Mouse (Mus musculus) urinary bladder, postnatal 36 days (tissue): ENCODE measurements around the gene Abcf2.

Experiments
- DNase-seq, 2 experiments: peaks; one replicate each; pipeline ENCODE4 v3.0.0; 2022; ENCODE audit warnings: low spot score in 2 of 2, mixed read lengths in 1 of 2

The Abcf2 gene

DNA sequence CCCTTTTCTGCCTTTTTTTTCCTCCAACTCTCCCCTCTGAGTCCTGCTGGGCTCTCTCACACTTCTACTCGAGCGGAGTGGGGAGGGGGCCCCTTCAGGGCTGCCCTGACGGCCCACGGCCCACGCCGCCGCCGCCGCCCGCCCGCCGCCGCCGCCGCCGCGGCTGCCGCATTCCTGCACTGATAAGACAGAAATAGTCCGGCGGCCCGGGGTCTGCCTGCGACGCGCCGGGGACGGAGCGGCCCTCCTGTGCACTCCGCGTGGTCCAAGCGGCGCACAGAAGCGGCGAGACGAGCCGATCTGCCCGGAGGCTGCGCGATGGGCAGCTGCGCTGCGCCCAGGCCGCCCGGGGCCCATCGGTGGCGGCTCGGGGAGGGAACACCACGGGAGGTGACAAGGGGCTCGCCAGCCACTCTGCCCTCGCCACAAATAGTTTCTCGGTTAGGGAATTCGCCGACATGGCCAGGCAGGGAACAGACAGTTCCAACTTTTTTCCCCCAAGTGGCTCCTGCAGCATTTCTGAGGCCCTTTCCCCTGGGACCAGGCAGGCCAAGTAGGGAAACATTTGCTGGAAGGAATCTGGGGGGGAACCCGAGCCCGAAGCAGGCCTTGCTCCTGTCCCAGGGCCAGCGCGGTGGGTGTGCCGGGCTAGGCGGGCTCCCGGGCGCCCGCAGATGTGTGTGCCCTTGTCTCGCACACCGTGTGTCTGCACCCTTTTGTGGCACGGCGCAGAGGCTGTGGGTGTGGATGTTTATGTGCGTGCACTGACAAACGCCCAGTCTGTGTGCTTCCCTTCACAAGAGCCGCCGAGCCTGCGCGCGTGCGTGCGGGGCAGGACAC, 24.9 kb upstream of the Abcf2 start:
- DNase-seq = peak; percentile 64 to 69

- no peak for DNase-seq
Measured at GRCm38 (mm10) chr5:24601071-24601835, 24.0 kb upstream of the Abcf2 start.

GRCm38 (mm10) chr5:24600236-24600635, 23.0 kb upstream of the Abcf2 start:
- no peak for DNase-seq

GRCm38 (mm10) chr5:24599137-24599536, 21.9 kb upstream of the Abcf2 start:
- DNase-seq = no peak

- DNase-seq = peak in 1 of 2 experiments; percentile 55
Measured at GRCm38 (mm10) chr5:24598570-24599006, 21.3 kb upstream of the Abcf2 start.

- no peak for DNase-seq
Measured at GRCm38 (mm10) chr5:24597901-24598569, 20.8 kb upstream of the Abcf2 start.

DNA sequence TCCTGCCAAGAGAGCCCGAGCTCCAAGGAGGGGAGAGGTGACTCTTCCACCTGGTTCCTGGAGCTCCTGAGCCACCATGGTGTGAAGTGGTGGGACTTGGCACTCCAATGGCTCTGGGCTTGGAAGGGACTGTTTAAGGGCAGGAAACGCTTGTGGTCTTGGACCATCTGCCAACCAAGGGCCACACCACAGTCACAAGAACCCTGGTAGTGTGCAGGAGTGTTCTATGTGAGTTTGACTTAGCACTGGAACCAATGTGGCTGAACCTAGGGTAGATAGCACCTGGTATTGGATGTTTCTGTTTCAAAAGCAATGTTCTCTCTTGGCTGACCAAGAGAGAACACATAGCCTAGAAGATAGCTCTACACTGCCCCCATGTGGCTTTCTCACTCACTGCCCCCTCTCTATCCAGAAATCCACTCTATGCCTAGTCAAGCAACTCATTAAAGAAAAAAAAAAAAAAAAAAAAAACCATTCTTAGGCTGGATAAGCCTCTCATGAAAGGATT, 20.0 kb upstream of the Abcf2 start:
- DNase-seq = peak; percentile 58 to 73

GRCm38 (mm10) chr5:24596519-24597171, 19.4 kb upstream of the Abcf2 start:
- no peak for DNase-seq

DNA sequence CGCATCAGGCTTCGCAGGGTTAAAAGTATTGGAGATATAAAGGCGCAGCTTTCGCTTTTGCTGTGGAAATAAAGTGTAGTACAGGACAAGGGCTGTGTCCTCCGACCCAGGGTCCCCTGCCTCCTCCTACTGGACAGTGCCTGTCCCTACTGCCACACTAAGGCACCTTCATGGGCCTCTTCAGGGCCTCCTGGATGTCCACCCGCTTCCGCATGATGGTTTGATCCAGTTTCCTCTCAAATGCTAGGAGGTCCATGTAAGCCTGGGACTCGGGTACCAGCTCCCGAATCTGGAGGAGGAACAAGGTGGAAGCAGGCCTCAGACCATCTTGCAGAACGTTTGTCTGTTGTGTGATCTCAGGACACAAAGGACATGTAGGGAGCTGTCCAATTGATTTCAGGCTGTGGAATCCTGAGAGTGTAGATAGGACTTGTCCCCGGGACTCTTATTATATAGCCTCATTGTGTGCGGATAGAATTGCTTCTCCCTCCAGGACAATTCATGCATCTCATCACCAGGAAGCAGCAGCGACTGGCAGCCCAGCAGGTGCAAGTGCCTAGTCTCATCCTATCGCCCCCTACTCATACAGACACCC, 18.6 kb upstream of the Abcf2 start:
- no peak for DNase-seq

DNA sequence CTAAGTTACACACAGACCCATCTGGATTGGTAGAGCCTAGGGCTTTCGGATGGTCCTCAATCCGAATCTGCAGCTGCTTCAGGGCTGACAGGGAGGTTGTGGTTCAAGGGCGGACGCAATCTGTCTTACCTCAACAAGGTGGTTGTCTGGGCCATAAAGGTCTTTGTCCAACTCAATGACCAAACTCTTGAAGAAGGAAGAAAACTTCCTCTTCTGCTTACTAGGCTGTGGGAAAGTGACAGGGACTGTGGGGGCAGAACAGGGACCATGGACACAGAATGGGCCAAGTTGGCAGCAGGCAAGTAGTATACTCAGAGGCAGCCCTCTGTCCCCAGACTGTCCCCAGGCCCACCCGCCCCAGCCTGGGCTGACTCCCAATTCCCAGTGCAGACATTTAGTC, 18.0 kb upstream of the Abcf2 start:
- no peak for DNase-seq

- DNase-seq = no peak
Measured at GRCm38 (mm10) chr5:24594346-24594745, 17.1 kb upstream of the Abcf2 start.

DNA sequence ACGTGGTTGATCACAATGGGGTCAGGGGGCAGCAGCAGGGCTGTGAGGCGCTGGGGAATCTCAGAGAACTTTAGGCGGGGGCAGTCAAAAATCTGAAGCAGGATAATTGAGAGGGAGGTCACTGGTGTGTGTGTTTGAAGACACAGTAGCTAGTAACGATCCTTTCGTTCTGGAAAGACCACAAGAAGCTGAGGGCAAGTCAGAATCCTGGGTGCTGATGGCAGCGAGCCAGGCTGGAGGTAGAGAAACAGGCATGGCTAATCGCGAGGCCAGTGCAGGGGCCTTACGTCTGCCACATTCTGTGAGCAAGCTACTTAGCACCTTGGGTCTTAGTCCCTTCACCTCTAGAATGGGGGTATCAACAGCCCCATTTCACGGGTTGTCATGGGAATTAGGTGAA, 16.7 kb upstream of the Abcf2 start:
- DNase-seq = no peak

DNA sequence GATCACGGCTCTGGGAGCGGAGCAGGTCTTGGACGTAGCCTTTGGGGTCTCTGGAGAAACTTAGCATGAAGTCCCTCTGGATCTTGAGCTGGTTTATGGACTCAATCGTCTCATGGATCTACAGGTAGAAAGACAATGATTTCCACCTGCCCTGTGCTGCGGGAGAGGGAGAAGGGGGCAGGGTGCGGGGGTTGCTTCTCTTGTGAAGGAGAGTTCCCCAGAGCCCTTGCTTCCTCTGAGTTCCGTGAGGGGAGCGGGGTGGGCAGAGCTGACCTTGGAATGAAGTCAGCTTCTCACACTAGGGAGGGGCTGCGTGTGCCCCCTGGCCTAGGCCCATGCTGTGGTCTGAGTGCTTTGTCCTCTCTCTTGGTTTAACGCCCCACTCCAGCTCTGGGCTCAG, 16.0 kb upstream of the Abcf2 start:
- no peak for DNase-seq

- no peak for DNase-seq
Measured at GRCm38 (mm10) chr5:24592471-24593160, 15.3 kb upstream of the Abcf2 start.

DNA sequence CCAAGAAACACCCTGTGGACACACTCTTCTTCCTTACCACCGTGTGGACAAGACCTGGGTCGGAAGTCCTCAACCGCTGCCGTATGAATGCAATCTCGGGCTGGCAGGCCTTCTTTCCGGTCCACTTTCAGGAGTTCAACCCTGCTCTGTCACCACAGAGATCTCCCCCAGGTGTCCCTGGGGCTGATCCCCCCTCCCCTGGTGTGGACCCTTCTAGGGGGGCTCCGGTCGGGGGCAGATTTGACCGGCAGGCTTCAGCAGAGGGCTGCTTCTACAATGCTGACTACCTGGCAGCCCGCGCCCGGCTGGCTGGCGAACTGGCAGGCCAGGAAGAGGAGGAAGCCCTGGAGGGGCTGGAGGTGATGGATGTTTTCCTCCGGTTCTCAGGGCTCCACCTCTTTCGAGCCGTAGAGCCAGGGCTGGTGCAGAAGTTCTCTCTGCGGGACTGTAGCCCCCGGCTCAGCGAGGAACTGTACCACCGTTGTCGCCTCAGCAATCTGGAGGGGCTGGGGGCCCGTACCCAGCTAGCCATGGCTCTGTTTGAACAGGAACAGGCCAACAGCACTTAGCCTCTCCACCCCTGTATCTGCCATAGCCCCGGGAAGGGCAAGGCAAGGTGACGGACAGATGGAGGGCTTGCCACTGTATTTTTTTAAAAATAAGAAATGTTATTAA, 14.7 kb upstream of the Abcf2 start:
- no peak for DNase-seq

GRCm38 (mm10) chr5:24591268-24591721, 14.0 kb upstream of the Abcf2 start:
- no peak for DNase-seq

DNA sequence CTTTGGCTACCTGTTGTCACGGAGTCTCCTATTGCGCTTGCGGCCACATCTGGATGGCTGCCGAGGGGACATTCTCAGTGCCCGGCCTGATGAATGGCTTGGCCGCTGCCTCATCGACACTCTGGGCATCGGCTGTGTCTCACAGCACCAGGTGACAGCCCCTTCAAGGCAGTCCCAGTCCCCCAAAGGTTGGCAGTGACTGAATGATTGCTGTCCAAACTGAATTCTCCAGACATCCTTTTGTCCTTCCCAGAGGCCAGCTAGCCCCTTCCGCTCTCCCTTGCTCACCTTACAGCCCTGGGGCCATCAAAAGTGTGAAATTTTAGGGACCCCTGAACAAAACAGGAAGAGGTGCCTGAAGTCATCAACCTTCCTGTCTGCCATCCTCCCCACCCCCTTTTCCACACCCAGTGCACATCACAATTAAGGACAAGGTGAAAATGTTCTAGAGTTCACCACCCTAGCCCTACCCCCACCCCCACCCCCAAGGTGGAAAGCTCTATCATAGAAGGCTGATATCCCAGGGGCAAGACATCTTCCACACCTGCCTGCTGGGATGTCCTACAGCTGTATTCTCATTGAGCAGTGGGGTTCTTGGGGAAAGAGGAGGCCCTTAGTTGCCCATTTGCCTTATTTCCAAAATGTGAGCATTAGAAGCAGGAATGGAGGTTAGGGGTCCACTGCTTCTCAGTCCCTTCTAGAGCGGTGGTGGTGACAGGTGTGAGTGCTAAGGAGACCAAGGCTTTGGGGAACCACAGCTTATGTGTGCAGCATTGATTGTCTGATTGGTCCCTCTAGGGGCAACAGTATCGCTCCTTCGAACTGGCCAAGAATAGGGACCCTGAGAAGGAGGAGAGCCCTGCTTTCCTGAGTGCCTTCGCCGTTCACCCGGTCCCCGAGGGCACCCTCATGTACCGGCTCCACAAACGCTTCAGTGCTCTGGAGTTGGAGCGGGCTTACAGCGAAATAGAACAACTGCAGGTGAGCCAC, 12.5 kb upstream of the Abcf2 start:
- no peak for DNase-seq

DNA sequence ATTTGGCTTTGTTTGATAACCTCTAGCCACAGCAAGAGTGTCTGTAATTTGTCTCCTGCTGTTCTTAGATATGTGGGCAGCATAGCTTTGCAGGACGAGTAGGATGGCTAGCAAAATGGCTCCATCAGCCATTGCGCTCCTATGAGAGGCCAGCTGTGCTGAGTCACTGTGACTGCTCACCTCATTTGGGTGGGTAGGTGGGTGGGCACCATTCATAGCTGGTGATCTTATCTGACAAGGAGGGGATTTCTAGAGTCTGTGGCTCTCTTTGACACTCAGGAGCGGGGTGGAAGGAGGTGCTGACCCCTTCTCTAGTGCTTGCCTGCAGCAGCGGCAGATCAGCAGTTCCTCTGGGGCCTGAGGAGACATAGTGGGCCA, 9.9 kb upstream of the Abcf2 start:
- DNase-seq = no peak
